Mouse (Mus musculus): Measurements from ENCODE around the gene 1700013G24Rik. TPM values are rescaled to one million over a fixed set of nuclear protein-coding genes. Genes with fewer than 3 reads are reported as not detected.

The 1700013G24Rik gene
- polyA plus RNA-seq, 1 experiment from 2014 or later = not detected

GRCm38 (mm10) chr4:137443625-137444024 lies 9.5 kb upstream of the 1700013G24Rik start:
- H3K27me3 ChIP-seq (replicated peaks) = no peaks in the 10 kb centered on the region
- no peak overlapping the region for H3K4me3 ChIP-seq
- WGBS (ENCODE audit: insufficient replicate concordance) = 30% methylated on average over 5 of the region's 5 CpGs
- H3K36me3 ChIP-seq = no peaks in the 10 kb centered on the region
- peak overlapping the region; percentile 27; the same call in 1 of the 2 replicates for H3K4me2 ChIP-seq
- H3K9ac ChIP-seq = no peak overlapping the region
- H3K27ac ChIP-seq = no peak overlapping the region
- H3K9me3 ChIP-seq (replicated peaks) = no peaks in the 10 kb centered on the region
- H3K4me1 ChIP-seq = peaks cover 41% of the 10 kb centered on the region
- ATAC-seq = no peak

- Histone ChIP-seq H3K4me3 (no peak overlapping the region), H3K4me1 (peaks cover 50% of the 10 kb centered on the region), H3K9me3 (replicated peaks) (no peaks in the 10 kb centered on the region), H3K27me3 (replicated peaks) (no peaks in the 10 kb centered on the region), H3K9ac (no peak overlapping the region), H3K27ac (no peak overlapping the region), H3K36me3 (no peaks in the 10 kb centered on the region), H3K4me2 (no peak overlapping the region)
- no peak for ATAC-seq
- WGBS (ENCODE audit: insufficient replicate concordance) = 84% methylated on average over 4 of the region's 4 CpGs
Observed at GRCm38 (mm10) chr4:137445881-137446280, 7.2 kb upstream of the 1700013G24Rik start.

GRCm38 (mm10) chr4:137447363-137448196 lies 5.5 kb upstream of the 1700013G24Rik start:
- no peaks in the 10 kb centered on the region for H3K27me3 ChIP-seq (replicated peaks)
- H3K9me3 ChIP-seq (replicated peaks) = no peaks in the 10 kb centered on the region
- H3K36me3 ChIP-seq = no peaks in the 10 kb centered on the region
- 38% methylated on average over 7 of the region's 7 CpGs for WGBS (ENCODE audit: insufficient replicate concordance)
- peak overlapping the region; percentile 70 for H3K27ac ChIP-seq
- no peak overlapping the region for H3K9ac ChIP-seq
- H3K4me2 ChIP-seq = peak overlapping the region; percentile 51
- peak; percentile 87 for ATAC-seq
- H3K4me3 ChIP-seq = no peak overlapping the region
- peaks cover 50% of the 10 kb centered on the region for H3K4me1 ChIP-seq

GRCm38 (mm10) chr4:137448197-137448596 lies 4.9 kb upstream of the 1700013G24Rik start:
- WGBS (ENCODE audit: insufficient replicate concordance) = 67% methylated on average over 6 of the region's 6 CpGs
- no peak for ATAC-seq
- H3K27ac ChIP-seq = peak overlapping the region; percentile 60; the same call in 1 of the 2 replicates

GRCm38 (mm10) chr4:137448641-137449040 lies 4.4 kb upstream of the 1700013G24Rik start:
- Histone ChIP-seq H3K4me2 (peak overlapping the region; percentile 51; the same call in 1 of the 2 replicates), H3K27ac (no peak overlapping the region), H3K36me3 (no peaks in the 10 kb centered on the region), H3K27me3 (replicated peaks) (no peaks in the 10 kb centered on the region), H3K4me1 (peaks cover 50% of the 10 kb centered on the region), H3K9ac (no peak overlapping the region), H3K9me3 (replicated peaks) (no peaks in the 10 kb centered on the region), H3K4me3 (no peak overlapping the region)
- 33% methylated on average over 2 of the region's 2 CpGs for WGBS (ENCODE audit: insufficient replicate concordance)
- no peak for ATAC-seq

More at GRCm38 (mm10) chr4:137448197-137448596, 4.9 kb upstream of the 1700013G24Rik start:
- Histone ChIP-seq H3K27me3 (replicated peaks) (no peaks in the 10 kb centered on the region), H3K4me1 (peaks cover 50% of the 10 kb centered on the region), H3K36me3 (no peaks in the 10 kb centered on the region), H3K9me3 (replicated peaks) (no peaks in the 10 kb centered on the region), H3K4me3 (no peak overlapping the region), H3K9ac (no peak overlapping the region), H3K4me2 (peak overlapping the region; percentile 51; the same call in 1 of the 2 replicates)

- Histone ChIP-seq H3K36me3 (no peaks in the 10 kb centered on the region), H3K4me3 (no peak overlapping the region), H3K4me1 (peaks cover 46% of the 10 kb centered on the region), H3K27me3 (replicated peaks) (no peaks in the 10 kb centered on the region), H3K27ac (no peak overlapping the region), H3K9me3 (replicated peaks) (no peaks in the 10 kb centered on the region), H3K4me2 (peak overlapping the region; percentile 51; the same call in 1 of the 2 replicates), H3K9ac (no peak overlapping the region)
- whole genome bisulfite sequencing (ENCODE audit: insufficient replicate concordance) = 55% methylated on average over 2 of the region's 2 CpGs
- ATAC-seq = no peak
Observed at GRCm38 (mm10) chr4:137449132-137449531, 4.0 kb upstream of the 1700013G24Rik start.

- 69% methylated on average over 10 of the region's 10 CpGs for WGBS (ENCODE audit: insufficient replicate concordance)
Observed at GRCm38 (mm10) chr4:137449715-137450114, 3.4 kb upstream of the 1700013G24Rik start.

GRCm38 (mm10) chr4:137452190-137452589 lies 894 bp upstream of the 1700013G24Rik start:
- Histone ChIP-seq H3K27me3 (replicated peaks) (no peaks in the 10 kb centered on the region), H3K4me2 (no peak overlapping the region), H3K4me1 (peaks cover 46% of the 10 kb centered on the region), H3K4me3 (no peak overlapping the region), H3K9me3 (replicated peaks) (no peaks in the 10 kb centered on the region), H3K27ac (no peak overlapping the region), H3K9ac (no peak overlapping the region), H3K36me3 (no peaks in the 10 kb centered on the region)
- no peak for ATAC-seq
- WGBS (ENCODE audit: insufficient replicate concordance) = 71% methylated on average over 6 of the region's 6 CpGs

More at GRCm38 (mm10) chr4:137449715-137450114, 3.4 kb upstream of the 1700013G24Rik start:
- Histone ChIP-seq H3K27ac (no peak overlapping the region; the same call in 1 of the 2 replicates), H3K4me3 (no peak overlapping the region), H3K36me3 (no peaks in the 10 kb centered on the region), H3K9me3 (replicated peaks) (no peaks in the 10 kb centered on the region), H3K4me2 (no peak overlapping the region), H3K4me1 (peaks cover 46% of the 10 kb centered on the region), H3K9ac (no peak overlapping the region), H3K27me3 (replicated peaks) (no peaks in the 10 kb centered on the region)
- no peak for ATAC-seq

GRCm38 (mm10) chr4:137454582-137454981 lies 1.5 kb downstream of the 1700013G24Rik start:
- peaks cover 41% of the 10 kb centered on the region for H3K4me1 ChIP-seq
- no peak overlapping the region for H3K4me2 ChIP-seq
- WGBS (ENCODE audit: insufficient replicate concordance) = 77% methylated on average over 14 of the region's 14 CpGs
- no peak overlapping the region for H3K9ac ChIP-seq
- ATAC-seq = no peak
- H3K27me3 ChIP-seq (replicated peaks) = no peaks in the 10 kb centered on the region
- H3K27ac ChIP-seq = no peak overlapping the region
- no peak overlapping the region for H3K4me3 ChIP-seq
- H3K9me3 ChIP-seq (replicated peaks) = no peaks in the 10 kb centered on the region
- no peaks in the 10 kb centered on the region for H3K36me3 ChIP-seq

- Histone ChIP-seq H3K4me1 (peaks cover 31% of the 10 kb centered on the region), H3K9me3 (replicated peaks) (no peaks in the 10 kb centered on the region), H3K9ac (no peak overlapping the region), H3K27ac (no peak overlapping the region), H3K4me2 (no peak overlapping the region; the same call in 1 of the 2 replicates), H3K27me3 (replicated peaks) (no peaks in the 10 kb centered on the region), H3K4me3 (no peak overlapping the region), H3K36me3 (no peaks in the 10 kb centered on the region)
- ATAC-seq = no peak
- 73% methylated on average over 12 of the region's 12 CpGs for WGBS (ENCODE audit: insufficient replicate concordance)
Observed at GRCm38 (mm10) chr4:137456581-137456980, 3.5 kb downstream of the 1700013G24Rik start.

- Histone ChIP-seq H3K9ac (no peak overlapping the region), H3K9me3 (replicated peaks) (no peaks in the 10 kb centered on the region), H3K4me2 (peak overlapping the region; percentile 10; the same call in 1 of the 2 replicates), H3K27me3 (replicated peaks) (no peaks in the 10 kb centered on the region), H3K36me3 (no peaks in the 10 kb centered on the region), H3K4me1 (peaks cover 31% of the 10 kb centered on the region), H3K27ac (no peak overlapping the region), H3K4me3 (no peak overlapping the region)
- WGBS (ENCODE audit: insufficient replicate concordance) = 16% methylated on average over 4 of the region's 4 CpGs
- peak; percentile 71 for ATAC-seq
Observed at GRCm38 (mm10) chr4:137457292-137457691, 4.2 kb downstream of the 1700013G24Rik start.

- no peak for ATAC-seq
- Histone ChIP-seq H3K36me3 (no peaks in the 10 kb centered on the region), H3K9ac (no peak overlapping the region), H3K4me1 (peaks cover 31% of the 10 kb centered on the region), H3K27me3 (replicated peaks) (no peaks in the 10 kb centered on the region), H3K4me2 (no peak overlapping the region), H3K4me3 (no peak overlapping the region), H3K9me3 (replicated peaks) (no peaks in the 10 kb centered on the region), H3K27ac (no peak overlapping the region)
- WGBS (ENCODE audit: insufficient replicate concordance) = 72% methylated on average over 9 of the region's 9 CpGs
Observed at GRCm38 (mm10) chr4:137458310-137458709, 5.2 kb downstream of the 1700013G24Rik start.

Data from liver, embryonic 12.5 days (tissue).